Mouse (Mus musculus) hindbrain, embryonic 16.5 days (tissue): ENCODE results near the gene Lpar5. TPM values are rescaled to one million over a fixed set of nuclear protein-coding genes. Genes with fewer than 3 reads are reported as not detected.

Source experiments
- ATAC-seq: fragments of 200-750 bp; cut with Nextera tagmentation; 2 replicates; pipeline ENCODE4 v1.8.0; 2017; ENCODE audit warnings: moderate TSS enrichment, moderate library complexity
- H3K27ac ChIP-seq: fragments of 300-500 bp; sonication (generic); 2 replicates; pipeline ENCODE4 v1.5.1; 2014; ENCODE audit warnings: low read depth, mild to moderate bottlenecking, control low read depth, low read length, moderate library complexity
- H3K27me3 ChIP-seq: fragments of 300-500 bp; sonication (generic); replicated peaks from 2 replicates; pipeline ENCODE4 v1.6.1; 2014; ENCODE audit warnings: low read length; ENCODE audit not compliant: control insufficient read depth, insufficient read depth
- H3K36me3 ChIP-seq: fragments of 300-500 bp; sonication (generic); 2 replicates; pipeline ENCODE4 v1.6.1; 2014; ENCODE audit warnings: mild to moderate bottlenecking, low read length, moderate library complexity, mixed read lengths; ENCODE audit not compliant: control insufficient read depth, insufficient read depth
- H3K4me1 ChIP-seq: fragments of 300-500 bp; sonication (generic); 2 replicates; pipeline ENCODE4 v1.6.1; 2014; ENCODE audit warnings: low read depth, low read length; ENCODE audit not compliant: control insufficient read depth, insufficient read depth
- H3K4me2 ChIP-seq: fragments of 300-500 bp; sonication (generic); 2 replicates; pipeline ENCODE4 v1.6.1; 2014; ENCODE audit warnings: mild to moderate bottlenecking, low read length, control low read depth, moderate library complexity
- H3K4me3 ChIP-seq: fragments of 300-500 bp; sonication (generic); 2 replicates; pipeline ENCODE4 v1.5.1; 2014; ENCODE audit warnings: mild to moderate bottlenecking, low read length, control low read depth, moderate library complexity
- H3K9ac ChIP-seq: fragments of 300-500 bp; sonication (generic); 2 replicates; pipeline ENCODE4 v1.6.1; 2014; ENCODE audit warnings: low read depth, mild to moderate bottlenecking, control low read depth, low read length, moderate library complexity
- H3K9me3 ChIP-seq: fragments of 300-500 bp; sonication (generic); 2 replicates; pipeline ENCODE4 v1.6.1; 2014; ENCODE audit warnings: mild to moderate bottlenecking, low read length, moderate library complexity; ENCODE audit not compliant: control insufficient read depth
- WGBS: fragments of 180-500 bp; shearing (Covaris S2); extraction: QIAGEN DNeasy Blood & Tissue Kit; methylation state at CpG from one replicate; pipeline ENCODE4 v1.1.7; 2014; 5-methylcytosine and 5-hydroxymethylcytosine counted together
- polyA plus RNA-seq: library from polyadenylated mRNA; unstranded; fragments of >200 nt; fragmentation: Nextera tagmentation; extraction: Ambion mirVana; gene quantifications from 2 replicates; pipeline ENCODE4 v1.2.1, GENCODE M21; 2015

Gene Lpar5
- polyA plus RNA-seq, 1 experiment from 2014 or later: 0.85 TPM

GRCm38 (mm10) chr6:125098513-125098912 is 30.8 kb downstream of the Lpar5 start:
- Histone ChIP-seq H3K4me1 (peaks cover 35% of the 10 kb centered on the region), H3K9ac (peak overlapping the region; percentile 95), H3K36me3 (peaks cover 28% of the 10 kb centered on the region), H3K9me3 (no peaks in the 10 kb centered on the region), H3K4me3 (peak overlapping the region; percentile 86), H3K27ac (peak overlapping the region; percentile 14; the same call in 1 of the 2 replicates), H3K27me3 (no peaks in the 10 kb centered on the region), H3K4me2 (peak overlapping the region; percentile 91)
- WGBS: 34% methylated on average over 3 of the region's 3 CpGs
- ATAC-seq: no peak

DNA sequence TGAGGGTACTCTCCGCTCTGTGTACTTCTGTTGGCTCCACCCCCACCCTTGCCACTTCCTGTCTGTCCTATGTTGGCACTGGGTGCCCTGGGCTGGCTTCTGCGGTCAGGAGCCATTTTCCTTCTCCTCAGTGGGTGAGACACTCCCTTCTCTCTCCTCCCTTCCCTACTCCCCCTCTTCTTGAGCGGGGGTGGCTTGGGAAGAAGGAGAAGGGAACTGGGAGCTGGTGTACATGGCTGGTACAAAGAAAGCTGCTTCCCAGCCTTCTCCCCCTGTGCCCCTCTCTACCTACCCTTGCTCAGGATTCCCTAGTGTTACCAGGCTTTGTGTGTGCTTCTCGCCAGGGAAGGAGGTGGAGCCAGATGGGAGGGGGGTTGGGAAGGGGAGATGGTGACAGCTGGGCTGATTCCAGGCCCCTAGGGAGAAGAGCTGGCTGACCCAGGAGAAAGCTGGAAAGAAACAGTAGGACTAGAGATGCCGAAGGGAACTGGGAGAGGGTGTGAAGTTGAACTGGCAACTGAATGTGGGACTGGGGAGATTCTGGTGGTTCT is 31.8 kb downstream of the Lpar5 start:
- Histone ChIP-seq H3K9me3 (no peaks in the 10 kb centered on the region), H3K4me3 (peak overlapping the region; percentile 16), H3K27me3 (no peaks in the 10 kb centered on the region), H3K9ac (peak overlapping the region; percentile 19), H3K36me3 (peaks cover 29% of the 10 kb centered on the region), H3K4me1 (peaks cover 35% of the 10 kb centered on the region), H3K27ac (peak overlapping the region; percentile 72), H3K4me2 (peak overlapping the region; percentile 91)
- no peak for ATAC-seq
- WGBS: 26% methylated on average over 4 of the region's 5 CpGs

DNA sequence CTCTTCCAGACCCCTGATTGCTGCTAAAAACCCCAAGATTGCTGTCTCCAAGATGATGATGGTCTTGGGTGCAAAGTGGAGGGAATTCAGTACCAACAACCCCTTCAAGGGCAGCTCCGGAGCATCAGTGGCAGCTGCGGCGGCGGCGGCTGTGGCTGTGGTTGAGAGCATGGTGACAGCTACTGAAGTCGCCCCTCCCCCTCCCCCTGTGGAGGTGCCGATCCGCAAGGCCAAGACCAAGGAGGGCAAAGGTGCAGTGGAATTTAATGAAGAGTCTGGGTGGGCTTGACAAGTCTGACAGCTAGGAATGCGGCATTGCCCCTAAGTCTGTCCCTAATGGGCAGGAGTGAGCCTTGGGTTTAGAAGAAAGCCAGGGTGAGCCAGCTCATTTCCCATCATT is 33.7 kb downstream of the Lpar5 start:
- WGBS: 79% methylated on average over 7 of the region's 9 CpGs
- H3K9ac ChIP-seq: no peak overlapping the region
- peaks cover 31% of the 10 kb centered on the region for H3K4me1 ChIP-seq
- H3K27me3 ChIP-seq: no peaks in the 10 kb centered on the region
- H3K36me3 ChIP-seq: peaks cover 44% of the 10 kb centered on the region
- H3K27ac ChIP-seq: no peak overlapping the region
- ATAC-seq: no peak
- H3K9me3 ChIP-seq: no peaks in the 10 kb centered on the region
- H3K4me2 ChIP-seq: no peak overlapping the region
- no peak overlapping the region for H3K4me3 ChIP-seq

DNA sequence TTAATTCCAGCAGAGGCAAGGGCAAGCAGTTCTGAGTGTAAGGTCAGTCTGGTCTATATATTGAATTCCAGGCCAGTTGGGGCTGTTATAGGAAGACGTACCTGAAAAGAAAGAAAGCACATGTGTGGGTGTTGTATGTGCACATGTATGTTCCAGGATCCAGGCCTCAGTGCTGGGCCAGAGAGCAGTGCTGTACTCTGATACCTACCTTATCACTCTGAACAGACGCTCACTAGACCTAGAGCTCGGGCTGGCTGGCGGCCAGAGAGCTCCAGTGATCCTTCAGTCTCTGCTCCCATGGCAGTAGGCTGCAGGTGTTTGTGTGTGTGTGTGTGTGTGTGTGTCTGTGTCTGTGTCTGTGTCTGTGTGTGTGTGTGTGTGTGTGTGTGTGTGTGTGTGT is 36.5 kb downstream of the Lpar5 start:
- no peak for ATAC-seq
- Histone ChIP-seq H3K9ac (no peak overlapping the region), H3K36me3 (peaks cover 70% of the 10 kb centered on the region), H3K4me2 (no peak overlapping the region), H3K27me3 (no peaks in the 10 kb centered on the region), H3K4me3 (no peak overlapping the region), H3K27ac (no peak overlapping the region), H3K4me1 (peaks cover 11% of the 10 kb centered on the region), H3K9me3 (no peaks in the 10 kb centered on the region)
- 95% methylated on average over 4 of the region's 4 CpGs for WGBS

DNA sequence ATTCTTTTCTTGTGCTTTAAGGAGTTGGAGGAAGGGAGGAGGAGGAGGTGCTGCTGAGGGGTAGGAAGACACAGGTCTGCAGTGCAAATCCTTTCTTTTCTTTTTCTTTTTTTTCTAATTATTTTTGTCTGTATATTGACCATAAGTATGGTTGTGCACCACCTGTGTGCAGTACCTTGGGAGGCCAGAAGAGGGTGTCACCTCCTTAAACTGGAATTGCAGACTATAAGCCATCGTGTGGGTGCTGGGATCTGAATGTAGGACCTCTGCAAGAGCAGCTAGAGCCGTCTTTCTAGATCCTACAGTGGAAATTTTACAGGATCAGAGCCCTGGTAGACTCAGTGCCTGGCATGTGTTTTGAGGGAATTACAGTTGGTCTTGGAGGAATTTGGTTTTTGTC is 40.0 kb downstream of the Lpar5 start:
- Histone ChIP-seq H3K36me3 (peaks cover 74% of the 10 kb centered on the region), H3K4me3 (no peak overlapping the region), H3K9ac (no peak overlapping the region), H3K9me3 (no peaks in the 10 kb centered on the region), H3K27ac (no peak overlapping the region), H3K4me1 (no peaks in the 10 kb centered on the region), H3K4me2 (no peak overlapping the region), H3K27me3 (no peaks in the 10 kb centered on the region)
- WGBS: 96% methylated on average over 2 of the region's 2 CpGs
- no peak for ATAC-seq

DNA sequence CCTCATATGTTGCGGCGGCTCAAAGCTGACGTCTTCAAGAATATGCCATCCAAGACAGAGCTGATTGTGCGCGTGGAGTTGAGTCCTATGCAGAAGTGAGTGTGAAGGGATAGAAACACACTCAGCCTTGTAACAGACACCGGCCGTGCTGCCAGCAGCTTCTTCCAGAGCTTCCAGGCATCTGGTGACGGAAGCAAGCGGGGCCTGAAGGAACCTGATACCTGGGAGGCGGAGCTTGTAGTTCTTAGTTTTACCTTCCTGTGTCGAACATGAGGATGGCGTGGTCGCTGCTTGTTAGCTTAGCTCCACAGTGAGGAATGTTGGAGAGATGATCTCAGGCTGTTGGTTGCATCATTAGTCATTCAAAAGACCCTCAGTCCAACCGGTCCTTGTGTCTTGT is 41.7 kb downstream of the Lpar5 start:
- H3K4me3 ChIP-seq: no peak overlapping the region
- no peak overlapping the region for H3K9ac ChIP-seq
- no peaks in the 10 kb centered on the region for H3K4me1 ChIP-seq
- H3K36me3 ChIP-seq: peaks cover 82% of the 10 kb centered on the region
- 94% methylated on average over 14 of the region's 14 CpGs for WGBS
- no peak overlapping the region for H3K27ac ChIP-seq
- no peaks in the 10 kb centered on the region for H3K27me3 ChIP-seq
- no peak overlapping the region for H3K4me2 ChIP-seq
- no peak for ATAC-seq
- H3K9me3 ChIP-seq: no peaks in the 10 kb centered on the region

GRCm38 (mm10) chr6:125110927-125111326 is 43.2 kb downstream of the Lpar5 start:
- Histone ChIP-seq H3K4me1 (no peaks in the 10 kb centered on the region), H3K9ac (no peak overlapping the region), H3K4me3 (no peak overlapping the region), H3K4me2 (no peak overlapping the region), H3K9me3 (no peaks in the 10 kb centered on the region), H3K27me3 (no peaks in the 10 kb centered on the region), H3K36me3 (peaks cover 78% of the 10 kb centered on the region), H3K27ac (no peak overlapping the region)
- ATAC-seq: no peak
- WGBS: 88% methylated on average over 7 of the region's 7 CpGs

DNA sequence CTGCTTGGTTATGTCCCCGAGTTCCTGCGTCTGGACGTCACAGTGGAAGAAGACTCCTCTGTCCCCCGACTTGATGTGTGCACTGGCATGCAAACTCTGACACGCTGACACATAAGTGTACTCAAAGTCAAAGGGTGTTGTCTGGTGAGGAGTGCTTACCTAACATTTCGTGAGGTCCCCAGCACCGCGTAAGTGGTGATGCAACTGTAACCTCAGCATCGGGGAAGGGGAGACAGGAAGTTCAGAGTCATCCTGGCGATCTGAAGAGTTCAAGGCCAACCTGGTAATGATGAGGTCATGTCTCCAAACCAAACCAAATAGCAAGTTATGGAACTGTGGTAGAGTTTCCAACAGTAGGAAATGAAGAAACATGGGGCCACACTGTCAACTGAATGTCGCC is 44.8 kb downstream of the Lpar5 start:
- WGBS: 90% methylated on average over 11 of the region's 11 CpGs
- H3K4me1 ChIP-seq: no peaks in the 10 kb centered on the region
- no peak overlapping the region for H3K9ac ChIP-seq
- H3K36me3 ChIP-seq: peaks cover 75% of the 10 kb centered on the region
- H3K27ac ChIP-seq: no peak overlapping the region
- H3K4me2 ChIP-seq: no peak overlapping the region
- H3K27me3 ChIP-seq: no peaks in the 10 kb centered on the region
- no peak for ATAC-seq
- H3K9me3 ChIP-seq: no peaks in the 10 kb centered on the region
- H3K4me3 ChIP-seq: no peak overlapping the region

DNA sequence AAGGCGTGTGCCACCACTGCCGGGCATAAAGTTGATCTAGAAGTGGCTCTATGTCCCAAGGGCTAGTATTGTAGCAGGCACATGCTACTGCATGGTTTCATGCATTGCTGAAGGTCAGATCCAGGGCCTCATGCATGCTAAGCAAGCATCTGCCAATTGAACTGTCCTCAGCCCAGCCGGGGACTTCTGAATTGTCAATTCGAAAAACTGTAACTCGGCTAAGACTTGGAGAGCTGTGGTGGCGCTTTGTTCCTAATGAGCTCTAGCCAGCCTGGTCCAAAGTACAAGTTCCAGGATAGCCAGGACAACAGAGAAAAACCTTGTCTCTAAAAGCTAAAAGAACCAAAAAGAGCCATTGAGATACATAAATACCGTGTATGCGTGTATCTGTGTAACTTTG is 51.7 kb downstream of the Lpar5 start:
- Histone ChIP-seq H3K9me3 (no peaks in the 10 kb centered on the region), H3K27me3 (no peaks in the 10 kb centered on the region)

DNA sequence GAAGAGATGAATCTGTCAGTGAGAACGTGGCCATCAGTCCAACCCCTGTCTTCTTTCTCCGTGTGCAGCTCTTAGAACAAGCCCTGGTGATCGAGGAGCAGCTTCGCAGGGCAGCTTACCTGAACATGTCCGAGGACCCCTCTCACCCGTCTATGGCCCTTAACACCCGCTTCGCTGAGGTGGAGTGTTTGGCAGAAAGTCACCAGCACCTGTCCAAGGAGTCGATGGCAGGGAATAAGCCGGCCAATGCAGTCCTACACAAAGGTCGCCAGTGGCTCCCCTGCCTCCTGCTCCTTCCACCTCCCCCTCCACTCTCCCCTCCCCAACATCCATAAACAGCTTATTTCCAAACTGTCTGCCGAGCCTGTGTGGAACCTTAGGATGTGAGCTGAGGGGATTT is 61.0 kb downstream of the Lpar5 start:
- Histone ChIP-seq H3K36me3 (peaks cover 48% of the 10 kb centered on the region), H3K4me3 (no peak overlapping the region), H3K27me3 (no peaks in the 10 kb centered on the region), H3K27ac (no peak overlapping the region), H3K9ac (no peak overlapping the region), H3K4me2 (no peak overlapping the region), H3K4me1 (peaks cover 9% of the 10 kb centered on the region), H3K9me3 (no peaks in the 10 kb centered on the region)
- 89% methylated on average over 12 of the region's 12 CpGs for WGBS
- ATAC-seq: no peak

More for the DNA sequence above, 51.7 kb downstream of the Lpar5 start:
- Histone ChIP-seq H3K4me3 (no peak overlapping the region), H3K4me1 (no peaks in the 10 kb centered on the region), H3K36me3 (peaks cover 80% of the 10 kb centered on the region), H3K27ac (no peak overlapping the region), H3K4me2 (no peak overlapping the region), H3K9ac (no peak overlapping the region)
- ATAC-seq: no peak
- WGBS: 95% methylated on average over 8 of the region's 8 CpGs
